Mouse (Mus musculus): Measurements from ENCODE around the gene Epn2. TPM values are rescaled to one million over a fixed set of nuclear protein-coding genes. Genes with fewer than 3 reads are reported as not detected.
A peak's percentile ranks its signal among the peaks of the same experiment; 100 is the strongest.

The Epn2 gene
- polyA plus RNA-seq, 1 experiment from 2014 or later: 41.0 TPM

GRCm38 (mm10) chr11:61514953-61515352, 64.5 kb downstream of the Epn2 start:
- Histone ChIP-seq H3K4me2 (replicated peaks; ENCODE audit: low read depth, low read length) (no peak overlapping the region), H3K4me3 (ENCODE audit: low read depth, low read length) (no peak overlapping the region), H3K27me3 (replicated peaks; ENCODE audit: insufficient read depth, low read length) (no peaks in the 10 kb centered on the region), H3K9me3 (ENCODE audit: low read length) (no peaks in the 10 kb centered on the region), H3K4me1 (ENCODE audit: insufficient read depth, low read depth, low read length) (no peaks in the 10 kb centered on the region), H3K9ac (replicated peaks; ENCODE audit: low read depth) (no peak overlapping the region), H3K27ac (ENCODE audit: low read length) (no peak overlapping the region), H3K36me3 (ENCODE audit: insufficient read depth, low read length) (peaks cover 19% of the 10 kb centered on the region; the same call in 1 of the 2 replicates)
- DNase-seq (ENCODE audit: low spot score): peak; percentile 63
- TF ChIP-seq CTCF (IDR thresholded peaks at IDR 0.05) (peak; percentile 81), EP300 (IDR thresholded peaks at IDR 0.05) (no peak)
- ATAC-seq: peak; percentile 41
- 41% methylated on average over 3 of the region's 3 CpGs for WGBS

DNA sequence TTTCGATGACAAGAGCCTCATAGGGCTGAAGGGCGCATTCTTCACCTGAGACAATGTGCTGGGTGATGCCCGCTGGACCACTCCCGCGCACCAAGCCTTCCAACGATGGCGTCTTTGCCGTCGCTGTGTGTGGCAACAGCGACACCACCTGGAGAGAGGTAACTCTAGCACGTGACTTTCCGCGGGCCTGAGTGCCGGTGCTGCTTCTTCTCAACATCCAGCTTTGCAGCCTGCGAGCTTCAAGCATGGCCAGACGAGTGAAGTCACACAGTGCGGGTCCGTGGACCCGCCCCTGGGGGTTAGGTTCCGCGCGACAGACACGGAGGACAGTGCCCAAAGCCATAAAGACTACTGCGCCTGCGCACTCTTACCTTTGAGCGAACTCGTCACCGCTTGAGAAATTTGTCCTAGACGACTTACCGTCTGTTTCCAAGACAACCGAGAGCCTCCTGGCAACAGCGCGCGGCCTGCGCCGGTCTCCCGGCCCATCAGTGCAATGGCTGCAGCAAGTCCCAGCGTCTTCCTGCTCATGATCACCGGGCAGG, 74.7 kb downstream of the Epn2 start, which contains the start of gene B9d1:
Gene B9d1 (plus strand): TSS at position 432 of the 545 bp plus-strand sequence.
- peak within 1 kb of the TSS; percentile 55 for H3K4me2 ChIP-seq (replicated peaks; ENCODE audit: low read depth, low read length)
- H3K4me1 ChIP-seq (ENCODE audit: insufficient read depth, low read depth, low read length): 0 out of 2 replicates have a peak, but pooled peaks cover 2% of the 10 kb centered on the region
- TF ChIP-seq CTCF (IDR thresholded peaks at IDR 0.05) (peak; percentile 99), EP300 (IDR thresholded peaks at IDR 0.05) (no peak)
- ATAC-seq (peak; percentile 92), DNase-seq (ENCODE audit: low spot score) (peak; percentile 96)
- H3K9ac ChIP-seq (replicated peaks; ENCODE audit: low read depth): 0 out of 2 replicates have a peak within 1 kb of the TSS, but pooled peaks have one; percentile 29
- H3K4me3 ChIP-seq (ENCODE audit: low read depth, low read length): peak within 1 kb of the TSS; percentile 59
- WGBS: under 1% methylated on average over 39 of the region's 39 CpGs
- H3K27me3 ChIP-seq (replicated peaks; ENCODE audit: insufficient read depth, low read length): no peaks in the 10 kb centered on the region
- H3K36me3 ChIP-seq (ENCODE audit: insufficient read depth, low read length): no peaks in the 10 kb centered on the region
- H3K27ac ChIP-seq (ENCODE audit: low read length): no peak within 1 kb of the TSS
- no peaks in the 10 kb centered on the region for H3K9me3 ChIP-seq (ENCODE audit: low read length)

DNA sequence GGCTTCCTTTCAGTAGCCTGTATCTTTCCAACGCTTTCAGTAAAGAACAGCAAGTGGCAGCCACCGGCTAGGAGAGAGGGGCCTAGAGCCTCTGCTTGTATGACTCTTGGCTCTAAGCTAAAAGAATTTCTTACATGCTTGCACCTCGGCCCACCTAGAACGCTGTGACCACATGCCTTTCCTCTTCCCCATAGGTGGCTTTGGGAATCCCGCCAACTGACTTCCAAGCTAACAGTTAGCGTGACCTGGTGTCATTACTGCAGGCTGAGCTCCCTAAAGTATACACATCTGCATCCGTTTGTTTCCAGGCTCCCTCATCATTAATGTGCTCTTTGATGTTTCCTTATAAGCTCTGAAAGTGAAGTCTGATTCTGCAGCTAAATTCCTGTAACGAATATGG, 75.6 kb downstream of the Epn2 start:
- no peak overlapping the region for H3K4me2 ChIP-seq (replicated peaks; ENCODE audit: low read depth, low read length)

DNA sequence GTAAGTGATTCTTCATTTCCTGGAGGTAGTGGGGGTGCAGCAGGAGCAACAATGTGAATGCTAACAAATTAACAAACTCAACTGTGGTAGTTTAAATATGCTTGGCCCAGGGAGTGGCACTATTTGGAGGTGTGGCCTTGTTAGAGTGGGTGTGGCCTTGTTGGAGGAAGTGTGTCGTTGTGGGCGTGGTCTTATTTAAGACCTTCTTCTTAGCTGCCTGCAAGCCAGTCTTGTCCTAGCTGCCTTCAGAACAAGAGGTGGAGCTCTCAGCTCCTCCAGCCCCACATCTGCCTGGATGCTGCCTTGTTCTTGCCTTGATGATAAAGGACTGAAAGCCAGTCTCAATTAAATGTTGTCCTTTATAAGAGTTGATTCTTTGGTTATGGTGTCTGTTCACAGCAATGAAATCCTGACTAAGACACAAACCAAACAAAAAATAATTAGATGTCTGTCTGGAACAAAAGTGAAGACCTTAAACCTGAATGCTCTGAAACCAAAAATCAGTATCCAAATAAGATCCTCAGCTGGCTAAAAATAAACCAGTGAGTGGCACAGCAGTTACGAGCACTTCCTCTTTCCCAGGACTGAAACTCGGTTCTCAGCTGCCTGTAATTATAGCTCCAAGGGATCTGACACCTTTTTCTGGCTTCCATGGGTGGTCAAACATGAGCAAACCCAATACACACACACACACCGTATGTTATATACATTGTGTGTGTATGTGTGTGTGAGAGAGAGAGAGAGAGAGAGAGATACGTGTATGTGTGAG, 80.6 kb downstream of the Epn2 start:
- ATAC-seq (no peak), DNase-seq (ENCODE audit: low spot score) (peak; percentile 47)
- 39% methylated on average over 6 of the region's 6 CpGs for WGBS
- no peak overlapping the region for H3K4me2 ChIP-seq (replicated peaks; ENCODE audit: low read depth, low read length)
- TF ChIP-seq CTCF (IDR thresholded peaks at IDR 0.05): no peak
- no peak for TF ChIP-seq EP300 (IDR thresholded peaks at IDR 0.05)
- no peaks in the 10 kb centered on the region for H3K27me3 ChIP-seq (replicated peaks; ENCODE audit: insufficient read depth, low read length)
- no peak overlapping the region for H3K9ac ChIP-seq (replicated peaks; ENCODE audit: low read depth)
- no peak overlapping the region for H3K27ac ChIP-seq (ENCODE audit: low read length)
- no peaks in the 10 kb centered on the region for H3K9me3 ChIP-seq (ENCODE audit: low read length)
- H3K4me3 ChIP-seq (ENCODE audit: low read depth, low read length): no peak overlapping the region
- no peaks in the 10 kb centered on the region for H3K36me3 ChIP-seq (ENCODE audit: insufficient read depth, low read length)
- H3K4me1 ChIP-seq (ENCODE audit: insufficient read depth, low read depth, low read length): no peaks in the 10 kb centered on the region

More for the DNA sequence above, 75.6 kb downstream of the Epn2 start:
- no peak overlapping the region for H3K4me3 ChIP-seq (ENCODE audit: low read depth, low read length)
- DNase-seq (ENCODE audit: low spot score): no peak
- H3K9ac ChIP-seq (replicated peaks; ENCODE audit: low read depth): no peak overlapping the region
- 0 out of 2 replicates have a peak, but pooled peaks cover 2% of the 10 kb centered on the region for H3K4me1 ChIP-seq (ENCODE audit: insufficient read depth, low read depth, low read length)
- WGBS: 61% methylated on average over 8 of the region's 8 CpGs
- TF ChIP-seq EP300 (IDR thresholded peaks at IDR 0.05) (no peak), CTCF (IDR thresholded peaks at IDR 0.05) (no peak)
- H3K9me3 ChIP-seq (ENCODE audit: low read length): no peaks in the 10 kb centered on the region
- no peak overlapping the region for H3K27ac ChIP-seq (ENCODE audit: low read length)
- no peaks in the 10 kb centered on the region for H3K27me3 ChIP-seq (replicated peaks; ENCODE audit: insufficient read depth, low read length)
- H3K36me3 ChIP-seq (ENCODE audit: insufficient read depth, low read length): no peaks in the 10 kb centered on the region
- ATAC-seq: no peak

DNA sequence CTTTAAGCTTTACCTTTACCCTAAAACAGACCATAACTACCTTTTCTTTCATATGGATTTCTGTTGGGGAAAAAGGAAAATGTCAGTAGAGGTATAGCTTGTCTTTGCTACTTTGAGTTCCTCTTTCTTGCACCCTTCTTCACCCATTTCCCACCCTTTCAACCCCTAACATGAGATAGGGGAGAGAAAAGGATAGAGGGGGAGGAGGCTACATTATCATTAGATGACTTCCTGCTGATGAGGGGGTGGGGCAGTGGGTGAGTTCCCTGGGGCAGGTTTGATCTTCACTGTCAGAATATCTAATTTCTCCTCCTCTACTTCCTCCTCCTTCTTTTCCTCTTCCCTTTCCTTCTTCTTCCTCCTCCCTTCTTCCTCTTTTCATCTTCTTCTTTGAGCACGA, 82.0 kb downstream of the Epn2 start:
- ATAC-seq: no peak
- TF ChIP-seq CTCF (IDR thresholded peaks at IDR 0.05): no peak
- no peak for TF ChIP-seq EP300 (IDR thresholded peaks at IDR 0.05)

DNA sequence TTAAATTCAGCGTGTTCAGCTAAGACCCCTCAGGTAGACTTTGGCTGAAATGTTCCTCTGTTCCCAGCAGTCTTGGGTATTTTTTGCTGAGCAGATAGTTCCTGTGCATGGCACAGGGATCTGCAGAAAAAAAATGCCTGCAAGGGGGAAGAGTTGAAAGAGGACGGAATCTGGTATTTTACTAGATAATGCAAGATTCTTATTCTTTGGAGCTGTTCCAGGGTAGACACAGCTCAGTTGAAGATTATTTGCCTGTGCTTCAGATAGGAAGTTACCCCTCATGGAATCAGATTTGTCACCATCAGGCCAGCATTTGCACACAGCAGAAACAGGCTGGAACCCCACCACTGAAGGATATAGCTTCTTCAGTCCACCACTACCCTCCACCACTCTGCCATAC, 84.0 kb downstream of the Epn2 start:
- H3K36me3 ChIP-seq (ENCODE audit: insufficient read depth, low read length): peaks cover 8% of the 10 kb centered on the region; the same call in 1 of the 2 replicates
- no peaks in the 10 kb centered on the region for H3K9me3 ChIP-seq (ENCODE audit: low read length)
- H3K4me2 ChIP-seq (replicated peaks; ENCODE audit: low read depth, low read length): no peak overlapping the region
- H3K27me3 ChIP-seq (replicated peaks; ENCODE audit: insufficient read depth, low read length): no peaks in the 10 kb centered on the region
- no peak for TF ChIP-seq EP300 (IDR thresholded peaks at IDR 0.05)
- TF ChIP-seq CTCF (IDR thresholded peaks at IDR 0.05): no peak
- DNase-seq (ENCODE audit: low spot score) (no peak), ATAC-seq (no peak)
- H3K27ac ChIP-seq (ENCODE audit: low read length): no peak overlapping the region
- H3K9ac ChIP-seq (replicated peaks; ENCODE audit: low read depth): no peak overlapping the region
- H3K4me3 ChIP-seq (ENCODE audit: low read depth, low read length): no peak overlapping the region
- peaks cover 10% of the 10 kb centered on the region; the same call in 1 of the 2 replicates for H3K4me1 ChIP-seq (ENCODE audit: insufficient read depth, low read depth, low read length)
- 77% methylated on average over 2 of the region's 2 CpGs for WGBS

More for the DNA sequence above, 82.0 kb downstream of the Epn2 start:
- Histone ChIP-seq H3K4me1 (ENCODE audit: insufficient read depth, low read depth, low read length) (peaks cover 10% of the 10 kb centered on the region; the same call in 1 of the 2 replicates), H3K36me3 (ENCODE audit: insufficient read depth, low read length) (no peaks in the 10 kb centered on the region), H3K4me3 (ENCODE audit: low read depth, low read length) (no peak overlapping the region), H3K27ac (ENCODE audit: low read length) (no peak overlapping the region), H3K4me2 (replicated peaks; ENCODE audit: low read depth, low read length) (no peak overlapping the region), H3K27me3 (replicated peaks; ENCODE audit: insufficient read depth, low read length) (no peaks in the 10 kb centered on the region), H3K9me3 (ENCODE audit: low read length) (no peaks in the 10 kb centered on the region), H3K9ac (replicated peaks; ENCODE audit: low read depth) (no peak overlapping the region)
- WGBS: 83% methylated on average over 1 of the region's 1 CpGs
- no peak for DNase-seq (ENCODE audit: low spot score)

Measured in lung, postnatal 0 days (tissue).